Mouse (Mus musculus) limb, embryonic 15.5 days (tissue): ENCODE measurements around the gene Nr2c2ap. TPM values are rescaled to one million over a fixed set of nuclear protein-coding genes. Genes with fewer than 3 reads are reported as not detected.

Experiments used
- ATAC-seq: fragments of 200-750 bp; cut with Nextera tagmentation; 2 replicates; pipeline ENCODE4 v1.8.0; 2017; ENCODE audit warnings: low read depth, moderate TSS enrichment; ENCODE audit not compliant: insufficient number of reproducible peaks, low FRiP score, low TSS enrichment
- H3K27ac ChIP-seq: fragments of 300-500 bp; sonication (generic); 2 replicates; pipeline ENCODE4 v1.5.1; 2015; ENCODE audit warnings: moderate library complexity, mild to moderate bottlenecking, inconsistent platforms
- H3K27me3 ChIP-seq: fragments of 300-500 bp; sonication (generic); 2 replicates; pipeline ENCODE4 v1.6.1; 2015; ENCODE audit warnings: inconsistent platforms
- H3K36me3 ChIP-seq: fragments of 300-500 bp; sonication (generic); 2 replicates; pipeline ENCODE4 v1.6.1; 2015; ENCODE audit warnings: inconsistent platforms
- H3K4me1 ChIP-seq: fragments of 300-500 bp; sonication (generic); 2 replicates; pipeline ENCODE4 v1.6.1; 2015; ENCODE audit warnings: inconsistent platforms
- H3K4me2 ChIP-seq: fragments of 300-500 bp; sonication (generic); 2 replicates; pipeline ENCODE4 v1.6.1; 2015; ENCODE audit warnings: mild to moderate bottlenecking, inconsistent platforms
- H3K4me3 ChIP-seq: fragments of 300-500 bp; sonication (generic); 2 replicates; pipeline ENCODE4 v1.5.1; 2015; ENCODE audit warnings: mild to moderate bottlenecking, inconsistent platforms
- H3K9ac ChIP-seq: fragments of 300-500 bp; sonication (generic); 2 replicates; pipeline ENCODE4 v1.6.1; 2015; ENCODE audit warnings: inconsistent platforms
- H3K9me3 ChIP-seq: fragments of 300-500 bp; sonication (generic); 2 replicates; pipeline ENCODE4 v1.6.1; 2016; ENCODE audit warnings: inconsistent platforms
- WGBS: fragments of 180-500 bp; shearing (Covaris S2); methylation state at CpG from one replicate; pipeline ENCODE4 v1.1.7; 2015; 5-methylcytosine and 5-hydroxymethylcytosine counted together
- microRNA-seq: library from miRNA; unstranded; fragments of <30 nt; microRNA quantifications from one replicate; pipeline ENCODE4, GENCODE M21; 2016
- polyA plus RNA-seq: library from polyadenylated mRNA; unstranded; fragments of >200 nt; fragmentation: Nextera tagmentation; extraction: Ambion mirVana; gene quantifications from 2 replicates; pipeline ENCODE4 v1.2.1, GENCODE M21; 2015

Gene Nr2c2ap
- polyA plus RNA-seq, 1 experiment from 2014 or later: 31.2 TPM

GRCm38 (mm10) chr8:70172043-70172681 lies 41.0 kb downstream of the Nr2c2ap start, which contains the start of gene Tmem161a:
Gene Tmem161a (plus strand): TSS chr8:70172356.
- WGBS: 2% methylated on average over 27 of the region's 27 CpGs
- Histone ChIP-seq H3K4me3 (peak within 1 kb of the TSS; percentile 75), H3K9me3 (no peaks in the 10 kb centered on the region), H3K36me3 (peaks cover 12% of the 10 kb centered on the region), H3K9ac (peak within 1 kb of the TSS; percentile 65), H3K27me3 (no peaks in the 10 kb centered on the region), H3K4me1 (peaks cover 24% of the 10 kb centered on the region), H3K27ac (peak within 1 kb of the TSS; percentile 61), H3K4me2 (peak within 1 kb of the TSS; percentile 49)
- peak; percentile 92 for ATAC-seq

GRCm38 (mm10) chr8:70173320-70173719 lies 42.2 kb downstream of the Nr2c2ap start:
- H3K9me3 ChIP-seq: no peaks in the 10 kb centered on the region
- 0 out of 2 replicates have a peak overlapping the region, but pooled peaks have one; percentile 75 for H3K4me3 ChIP-seq
- ATAC-seq: no peak
- H3K4me2 ChIP-seq: peak overlapping the region; percentile 49
- no peak overlapping the region for H3K27ac ChIP-seq
- 70% methylated on average over 5 of the region's 5 CpGs for WGBS
- H3K4me1 ChIP-seq: peaks cover 24% of the 10 kb centered on the region
- H3K36me3 ChIP-seq: peaks cover 22% of the 10 kb centered on the region
- H3K27me3 ChIP-seq: no peaks in the 10 kb centered on the region
- no peak overlapping the region for H3K9ac ChIP-seq

- Histone ChIP-seq H3K4me2 (no peak overlapping the region), H3K36me3 (peaks cover 29% of the 10 kb centered on the region), H3K27me3 (no peaks in the 10 kb centered on the region), H3K4me3 (no peak overlapping the region), H3K27ac (no peak overlapping the region), H3K9me3 (no peaks in the 10 kb centered on the region), H3K9ac (no peak overlapping the region), H3K4me1 (peaks cover 24% of the 10 kb centered on the region)
- WGBS: 84% methylated on average over 7 of the region's 7 CpGs
- no peak for ATAC-seq
Measured at GRCm38 (mm10) chr8:70174079-70174478, 42.9 kb downstream of the Nr2c2ap start.

- H3K4me2 ChIP-seq: no peak overlapping the region
- H3K9me3 ChIP-seq: no peaks in the 10 kb centered on the region
- H3K36me3 ChIP-seq: peaks cover 57% of the 10 kb centered on the region
- WGBS: 87% methylated on average over 2 of the region's 2 CpGs
- no peak for ATAC-seq
- H3K9ac ChIP-seq: no peak overlapping the region
- H3K27me3 ChIP-seq: no peaks in the 10 kb centered on the region
- no peak overlapping the region for H3K4me3 ChIP-seq
- H3K4me1 ChIP-seq: peaks cover 12% of the 10 kb centered on the region
- no peak overlapping the region for H3K27ac ChIP-seq
Measured at GRCm38 (mm10) chr8:70178231-70178630, 47.1 kb downstream of the Nr2c2ap start.

- H3K9ac ChIP-seq: no peak overlapping the region
- H3K4me3 ChIP-seq: no peak overlapping the region
- no peak overlapping the region for H3K4me2 ChIP-seq
- H3K27me3 ChIP-seq: no peaks in the 10 kb centered on the region
- peaks cover 6% of the 10 kb centered on the region for H3K4me1 ChIP-seq
- no peak overlapping the region for H3K27ac ChIP-seq
- ATAC-seq: no peak
- H3K9me3 ChIP-seq: no peaks in the 10 kb centered on the region
- 97% methylated on average over 4 of the region's 4 CpGs for WGBS
- peaks cover 56% of the 10 kb centered on the region for H3K36me3 ChIP-seq
Measured at GRCm38 (mm10) chr8:70179082-70179481, 47.9 kb downstream of the Nr2c2ap start.

- Histone ChIP-seq H3K4me3 (no peak overlapping the region), H3K9me3 (no peaks in the 10 kb centered on the region), H3K27me3 (no peaks in the 10 kb centered on the region), H3K4me1 (no peaks in the 10 kb centered on the region), H3K27ac (no peak overlapping the region), H3K9ac (no peak overlapping the region), H3K4me2 (no peak overlapping the region), H3K36me3 (peaks cover 51% of the 10 kb centered on the region)
- 0 out of 2 replicates have a peak, but pooled peaks have one; percentile 22 for ATAC-seq
- WGBS: 58% methylated on average over 16 of the region's 16 CpGs
Measured at GRCm38 (mm10) chr8:70181212-70181902, 50.2 kb downstream of the Nr2c2ap start.

- Histone ChIP-seq H3K4me2 (no peak overlapping the region), H3K4me1 (no peaks in the 10 kb centered on the region), H3K4me3 (no peak overlapping the region), H3K9ac (no peak overlapping the region), H3K27ac (no peak overlapping the region), H3K27me3 (no peaks in the 10 kb centered on the region), H3K36me3 (peaks cover 47% of the 10 kb centered on the region), H3K9me3 (no peaks in the 10 kb centered on the region)
- WGBS: 40% methylated on average over 2 of the region's 2 CpGs
- no peak for ATAC-seq
Measured at GRCm38 (mm10) chr8:70181903-70182252, 50.7 kb downstream of the Nr2c2ap start.

- H3K4me2 ChIP-seq: no peak overlapping the region
- H3K9me3 ChIP-seq: no peaks in the 10 kb centered on the region
- 87% methylated on average over 4 of the region's 4 CpGs for whole genome bisulfite sequencing
- no peaks in the 10 kb centered on the region for H3K27me3 ChIP-seq
- H3K4me3 ChIP-seq: no peak overlapping the region
- H3K4me1 ChIP-seq: no peaks in the 10 kb centered on the region
- H3K27ac ChIP-seq: no peak overlapping the region
- peaks cover 42% of the 10 kb centered on the region for H3K36me3 ChIP-seq
- no peak for ATAC-seq
- H3K9ac ChIP-seq: no peak overlapping the region
Measured at GRCm38 (mm10) chr8:70183194-70183593, 52.1 kb downstream of the Nr2c2ap start.

Small RNA genes lying within 50 kb of the gene (microRNA-seq; reads per million reads assigned to microRNA genes)
- not detected for gene Mir7066

Other genes with a start within 250 kb of the Nr2c2ap start
- gene Cilp2, start 243.6 kb upstream of the Nr2c2ap start, polyA plus RNA-seq: 2.9 and 3.7 TPM in 2 replicates
- 3.2 and 4.2 TPM in 2 replicates for gene Tssk6, start 229.1 kb upstream of the Nr2c2ap start, polyA plus RNA-seq
- 168 and 176 TPM in 2 replicates for gene Ndufa13, start 228.8 kb upstream of the Nr2c2ap start, polyA plus RNA-seq
- 3.7 and 6.4 TPM in 2 replicates for gene Yjefn3, start 228.6 kb upstream of the Nr2c2ap start, polyA plus RNA-seq
- gene Gatad2a, start 134.9 kb upstream of the Nr2c2ap start, polyA plus RNA-seq: 36.3 and 39.7 TPM in 2 replicates
- gene Mau2, start 88.6 kb upstream of the Nr2c2ap start, polyA plus RNA-seq: 51.4 and 54.2 TPM in 2 replicates
- gene Sugp1, start 88.5 kb upstream of the Nr2c2ap start, polyA plus RNA-seq: 41.9 and 43.7 TPM in 2 replicates
- gene Tm6sf2, start 58.4 kb upstream of the Nr2c2ap start, polyA plus RNA-seq: 0.61 and 0.91 TPM in 2 replicates
- gene Hapln4, start 47.9 kb upstream of the Nr2c2ap start, polyA plus RNA-seq: 0.19 and 0.24 TPM in 2 replicates
- gene Ncan, start 10.5 kb upstream of the Nr2c2ap start, polyA plus RNA-seq: 0.35 and 0.50 TPM in 2 replicates
- 20.2 and 20.9 TPM in 2 replicates for gene Rfxank, start 7.8 kb downstream of the Nr2c2ap start, polyA plus RNA-seq
- 54.1 and 55.2 TPM in 2 replicates for gene Borcs8, start 8.2 kb downstream of the Nr2c2ap start, polyA plus RNA-seq
- gene Mef2b, start 8.4 kb downstream of the Nr2c2ap start, polyA plus RNA-seq: 0.19 and 0.48 TPM in 2 replicates
- 64.9 and 74.3 TPM in 2 replicates for gene Tmem161a, start 41.0 kb downstream of the Nr2c2ap start, polyA plus RNA-seq
- gene Slc25a42, start 81.0 kb downstream of the Nr2c2ap start, polyA plus RNA-seq: 5.7 and 5.8 TPM in 2 replicates
- 26.1 and 26.9 TPM in 2 replicates for gene Sugp2, start 102.9 kb downstream of the Nr2c2ap start, polyA plus RNA-seq
- gene Armc6, start 103.1 kb downstream of the Nr2c2ap start, polyA plus RNA-seq: 32.7 and 33.0 TPM in 2 replicates
- 36.0 and 40.7 TPM in 2 replicates for gene Homer3, start 151.5 kb downstream of the Nr2c2ap start, polyA plus RNA-seq
- 52.7 and 53.1 TPM in 2 replicates for gene Ddx49, start 171.2 kb downstream of the Nr2c2ap start, polyA plus RNA-seq
- 397 and 441 TPM in 2 replicates for gene Cope, start 171.2 kb downstream of the Nr2c2ap start, polyA plus RNA-seq
- 8.8 and 9.6 TPM in 2 replicates for gene Cers1, start 184.4 kb downstream of the Nr2c2ap start, polyA plus RNA-seq
- 2.9 and 4.1 TPM in 2 replicates for gene Gdf1, start 198.5 kb downstream of the Nr2c2ap start, polyA plus RNA-seq
- 13.8 and 16.7 TPM in 2 replicates for gene Upf1, start 221.9 kb downstream of the Nr2c2ap start, polyA plus RNA-seq
- 101 and 104 TPM in 2 replicates for gene Comp, start 242.2 kb downstream of the Nr2c2ap start, polyA plus RNA-seq